Mouse (Mus musculus) testis, adult 2 months (tissue): ENCODE results near the gene Rab33a. TPM values are rescaled to one million over a fixed set of nuclear protein-coding genes. Genes with fewer than 3 reads are reported as not detected.

Source experiments
- H3K27ac ChIP-seq: fragments of 200-500 bp; 2 replicates; pipeline ENCODE4 v1.5.1; 2012; ENCODE audit warnings: low read depth, low read length; ENCODE audit not compliant: control insufficient read depth, insufficient read depth
- H3K27me3 ChIP-seq: fragments of 200-500 bp; 2 replicates; pipeline ENCODE4 v1.6.1; 2012; ENCODE audit warnings: mild to moderate bottlenecking, low read length, moderate library complexity; ENCODE audit not compliant: control insufficient read depth, insufficient read depth
- H3K36me3 ChIP-seq: fragments of 200-500 bp; 2 replicates; pipeline ENCODE4 v1.6.1; 2012; ENCODE audit warnings: mild to moderate bottlenecking, low read length; ENCODE audit not compliant: control insufficient read depth, insufficient read depth
- H3K4me1 ChIP-seq: fragments of 200-500 bp; 2 replicates; pipeline ENCODE4 v1.6.1; 2012; ENCODE audit warnings: low read length; ENCODE audit not compliant: control insufficient read depth, insufficient read depth
- H3K4me3 ChIP-seq: fragments of 200-500 bp; 2 replicates; pipeline ENCODE4 v1.5.1; 2012; ENCODE audit warnings: low read depth, mild to moderate bottlenecking, low read length, moderate library complexity, mixed read lengths; ENCODE audit not compliant: control insufficient read depth
- CTCF ChIP-seq: fragments of 200-500 bp; IDR thresholded peaks from 2 replicates; pipeline ENCODE4 v1.5.1; 2012; ENCODE audit warnings: low read depth, mild to moderate bottlenecking, inconsistent platforms, low read length, moderate library complexity; ENCODE audit not compliant: control insufficient read depth, insufficient read depth, insufficient replicate concordance
- POLR2A ChIP-seq: fragments of 200-500 bp; IDR thresholded peaks from 2 replicates; pipeline ENCODE4 v1.6.1; 2012; ENCODE audit warnings: low read depth, mild to moderate bottlenecking, inconsistent platforms, low read length, moderate library complexity; ENCODE audit not compliant: control insufficient read depth
- polyA plus RNA-seq: library from polyadenylated mRNA; depleted of rRNA; stranded (reverse); fragments of >200 nt; gene quantifications from 2 replicates; pipeline ENCODE4 v1.2.3, GENCODE M21; 2012; rRNA removed

Rab33a gene
- 0.41 and 0.78 TPM in 2 replicates for polyA plus RNA-seq

GRCm38 (mm10) chrX:48518808-48519548, at the start of gene Rab33a:
Rab33a (plus strand) TSS chrX:48519285.
- no peak for TF ChIP-seq POLR2A
- no peak within 1 kb of the TSS for H3K27ac ChIP-seq
- H3K4me1 ChIP-seq: peaks cover 5% of the 10 kb centered on the region
- H3K4me3 ChIP-seq: peak within 1 kb of the TSS; percentile 73
- no peaks in the 10 kb centered on the region for H3K27me3 ChIP-seq
- H3K36me3 ChIP-seq: no peaks in the 10 kb centered on the region

GRCm38 (mm10) chrX:48481095-48481494, 38.0 kb upstream of the Rab33a start:
- H3K4me1 ChIP-seq: no peaks in the 10 kb centered on the region
- no peaks in the 10 kb centered on the region for H3K27me3 ChIP-seq
- TF ChIP-seq CTCF (no peak), POLR2A (no peak)
- no peaks in the 10 kb centered on the region for H3K36me3 ChIP-seq
- H3K27ac ChIP-seq: no peak overlapping the region
- no peak overlapping the region for H3K4me3 ChIP-seq

- Histone ChIP-seq H3K27ac (no peak overlapping the region), H3K4me1 (no peaks in the 10 kb centered on the region), H3K36me3 (no peaks in the 10 kb centered on the region), H3K4me3 (no peak overlapping the region), H3K27me3 (no peaks in the 10 kb centered on the region)
- TF ChIP-seq CTCF: no peak
- TF ChIP-seq POLR2A: no peak
These were observed 37.4 kb upstream of the Rab33a start for GRCm38 (mm10) chrX:48481687-48482086.

- H3K4me3 ChIP-seq: no peak overlapping the region
- H3K4me1 ChIP-seq: no peaks in the 10 kb centered on the region
- no peak overlapping the region for H3K27ac ChIP-seq
- no peaks in the 10 kb centered on the region for H3K36me3 ChIP-seq
- TF ChIP-seq POLR2A: no peak
- no peak for TF ChIP-seq CTCF
- no peaks in the 10 kb centered on the region for H3K27me3 ChIP-seq
These were observed 25.3 kb upstream of the Rab33a start for GRCm38 (mm10) chrX:48493763-48494162.

GRCm38 (mm10) chrX:48513166-48513807, 5.8 kb upstream of the Rab33a start, which contains the start of gene Aifm1:
Aifm1 (minus strand) TSS chrX:48513563.
- H3K4me3 ChIP-seq: peak within 1 kb of the TSS; percentile 85
- H3K4me1 ChIP-seq: no peaks in the 10 kb centered on the region
- no peaks in the 10 kb centered on the region for H3K36me3 ChIP-seq
- H3K27ac ChIP-seq: peak within 1 kb of the TSS; percentile 56; the same call in 1 of the 2 replicates
- H3K27me3 ChIP-seq: no peaks in the 10 kb centered on the region
- TF ChIP-seq POLR2A (peak; percentile 56), CTCF (no peak)

GRCm38 (mm10) chrX:48513824-48514223, 5.3 kb upstream of the Rab33a start:
- TF ChIP-seq CTCF: no peak
- no peak for TF ChIP-seq POLR2A
- Histone ChIP-seq H3K27me3 (no peaks in the 10 kb centered on the region), H3K36me3 (no peaks in the 10 kb centered on the region), H3K4me3 (peak overlapping the region; percentile 67), H3K4me1 (no peaks in the 10 kb centered on the region; the same call in 1 of the 2 replicates), H3K27ac (no peak overlapping the region; the same call in 1 of the 2 replicates)

- H3K27ac ChIP-seq: no peak overlapping the region
- no peaks in the 10 kb centered on the region for H3K27me3 ChIP-seq
- peak overlapping the region; percentile 73 for H3K4me3 ChIP-seq
- H3K36me3 ChIP-seq: no peaks in the 10 kb centered on the region
- H3K4me1 ChIP-seq: peaks cover 5% of the 10 kb centered on the region
- TF ChIP-seq CTCF: no peak
- no peak for TF ChIP-seq POLR2A
These were observed 776 bp upstream of the Rab33a start for GRCm38 (mm10) chrX:48518211-48518807.
